Mouse (Mus musculus) testis, adult 2 months (tissue): ENCODE measurements at regions not wholly inside any gene's neighbourhood (a gene's known extent, or its start where the extent isn't known, plus 50 kb on each side); places are given as distances from the start of the nearest gene placed in this dataset.

Experiments used
- H3K27ac ChIP-seq: fragments of 200-500 bp; 2 replicates; pipeline ENCODE4 v1.5.1; 2012; ENCODE audit warnings: low read depth, low read length; ENCODE audit not compliant: control insufficient read depth, insufficient read depth
- H3K27me3 ChIP-seq: fragments of 200-500 bp; 2 replicates; pipeline ENCODE4 v1.6.1; 2012; ENCODE audit warnings: mild to moderate bottlenecking, low read length, moderate library complexity; ENCODE audit not compliant: control insufficient read depth, insufficient read depth
- H3K36me3 ChIP-seq: fragments of 200-500 bp; 2 replicates; pipeline ENCODE4 v1.6.1; 2012; ENCODE audit warnings: mild to moderate bottlenecking, low read length; ENCODE audit not compliant: control insufficient read depth, insufficient read depth
- H3K4me1 ChIP-seq: fragments of 200-500 bp; 2 replicates; pipeline ENCODE4 v1.6.1; 2012; ENCODE audit warnings: low read length; ENCODE audit not compliant: control insufficient read depth, insufficient read depth
- H3K4me3 ChIP-seq: fragments of 200-500 bp; 2 replicates; pipeline ENCODE4 v1.5.1; 2012; ENCODE audit warnings: low read depth, mild to moderate bottlenecking, low read length, moderate library complexity, mixed read lengths; ENCODE audit not compliant: control insufficient read depth
- CTCF ChIP-seq: fragments of 200-500 bp; IDR thresholded peaks from 2 replicates; pipeline ENCODE4 v1.5.1; 2012; ENCODE audit warnings: low read depth, mild to moderate bottlenecking, inconsistent platforms, low read length, moderate library complexity; ENCODE audit not compliant: control insufficient read depth, insufficient read depth, insufficient replicate concordance
- POLR2A ChIP-seq: fragments of 200-500 bp; IDR thresholded peaks from 2 replicates; pipeline ENCODE4 v1.6.1; 2012; ENCODE audit warnings: low read depth, mild to moderate bottlenecking, inconsistent platforms, low read length, moderate library complexity; ENCODE audit not compliant: control insufficient read depth

GRCm38 (mm10) chr5:33489286-33489685 is 55.5 kb upstream of the Nkx1-1 start:
- TF ChIP-seq CTCF: no peak
- no peak for TF ChIP-seq POLR2A
- no peak overlapping the region for H3K27ac ChIP-seq
- no peak overlapping the region for H3K4me3 ChIP-seq
- H3K4me1 ChIP-seq: no peaks in the 10 kb centered on the region
- H3K27me3 ChIP-seq: no peaks in the 10 kb centered on the region
- no peaks in the 10 kb centered on the region for H3K36me3 ChIP-seq

DNA sequence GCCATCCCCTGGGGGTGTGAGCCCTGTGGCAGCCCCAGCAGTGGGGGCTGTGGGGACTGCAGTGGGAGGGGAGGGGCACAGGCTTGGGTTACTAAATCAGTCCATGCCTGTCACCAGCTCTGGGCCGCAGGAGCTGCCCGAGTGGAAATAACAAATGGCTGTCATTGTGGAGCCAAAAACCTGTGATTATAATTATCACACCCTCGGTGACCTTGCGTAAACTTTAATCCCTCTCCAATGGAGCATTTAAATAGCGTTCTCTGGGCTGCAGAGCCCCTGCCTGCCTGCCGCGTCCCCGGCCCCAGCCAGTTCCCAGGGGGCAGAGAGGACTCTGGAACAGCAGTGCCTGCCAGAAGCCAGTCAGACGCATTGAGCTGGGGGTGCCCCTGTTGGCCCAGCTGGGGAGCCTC is 54.4 kb upstream of the Nkx1-1 start:
- no peak overlapping the region for H3K4me3 ChIP-seq
- no peak for TF ChIP-seq CTCF
- no peak for TF ChIP-seq POLR2A
- H3K27ac ChIP-seq: no peak overlapping the region
- no peaks in the 10 kb centered on the region for H3K36me3 ChIP-seq
- no peaks in the 10 kb centered on the region for H3K4me1 ChIP-seq
- H3K27me3 ChIP-seq: no peaks in the 10 kb centered on the region

GRCm38 (mm10) chr5:33485765-33486164 is 52.0 kb upstream of the Nkx1-1 start:
- Histone ChIP-seq H3K36me3 (no peaks in the 10 kb centered on the region), H3K4me1 (no peaks in the 10 kb centered on the region), H3K4me3 (no peak overlapping the region), H3K27ac (no peak overlapping the region), H3K27me3 (no peaks in the 10 kb centered on the region)
- TF ChIP-seq CTCF (no peak), POLR2A (no peak)
